Mouse (Mus musculus) thymus, adult 2 months (tissue): ENCODE data around the gene Krtap5-4.

Experiments
- CTCF ChIP-seq: fragments of 200-500 bp; IDR thresholded peaks from 2 replicates; pipeline ENCODE4 v1.5.1; 2012; ENCODE audit warnings: mild to moderate bottlenecking, control low read depth, low read length, moderate library complexity, borderline replicate concordance; ENCODE audit not compliant: control insufficient read depth, poor library complexity, insufficient read depth; ENCODE audit errors: extremely low read depth
- POLR2A ChIP-seq: fragments of 200-500 bp; IDR thresholded peaks from 2 replicates; pipeline ENCODE4 v1.6.1; 2012; ENCODE audit warnings: mild to moderate bottlenecking, low read length, control low read depth, moderate library complexity; ENCODE audit not compliant: control insufficient read depth, poor library complexity, insufficient read depth; ENCODE audit errors: extremely low read depth

- no peak for TF ChIP-seq CTCF
- no peak for TF ChIP-seq POLR2A
These were observed 18.1 kb upstream of the Krtap5-4 start for GRCm38 (mm10) chr7:142285130-142285835.
